Mouse (Mus musculus) A20 (cell line): ENCODE results near the gene Nt5c3b.

Experiments used
- DNase-seq: peaks from one replicate; pipeline ENCODE4 v3.0.0-alpha.2; 2011; ENCODE audit warnings: low read depth, low spot score

Gene Nt5c3b

DNA sequence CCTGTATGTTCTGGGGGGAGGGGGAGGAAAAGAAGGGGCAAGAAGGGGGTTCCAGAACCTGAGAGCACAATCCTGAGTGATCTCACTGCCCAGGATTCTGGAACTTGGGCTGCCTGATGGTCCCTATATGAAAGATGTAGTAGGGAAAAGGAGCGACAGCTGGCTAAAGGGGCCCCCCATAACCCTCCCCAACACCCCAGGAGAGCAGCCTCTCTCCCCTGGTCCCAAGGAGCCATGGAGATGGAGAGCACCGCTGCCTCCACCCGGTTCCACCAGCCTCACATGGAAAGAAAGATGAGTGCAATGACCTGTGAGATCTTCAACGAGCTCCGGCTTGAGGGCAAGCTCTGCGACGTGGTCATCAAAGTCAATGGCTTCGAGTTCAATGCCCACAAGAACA lies at the start of gene Nt5c3b, which contains the start of gene Klhl10:
Nt5c3b (minus strand) TSS at position 12 of the 400 bp plus-strand sequence.
Klhl10 (plus strand) TSS at position 121 of the 400 bp plus-strand sequence.
- no peak for DNase-seq

DNA sequence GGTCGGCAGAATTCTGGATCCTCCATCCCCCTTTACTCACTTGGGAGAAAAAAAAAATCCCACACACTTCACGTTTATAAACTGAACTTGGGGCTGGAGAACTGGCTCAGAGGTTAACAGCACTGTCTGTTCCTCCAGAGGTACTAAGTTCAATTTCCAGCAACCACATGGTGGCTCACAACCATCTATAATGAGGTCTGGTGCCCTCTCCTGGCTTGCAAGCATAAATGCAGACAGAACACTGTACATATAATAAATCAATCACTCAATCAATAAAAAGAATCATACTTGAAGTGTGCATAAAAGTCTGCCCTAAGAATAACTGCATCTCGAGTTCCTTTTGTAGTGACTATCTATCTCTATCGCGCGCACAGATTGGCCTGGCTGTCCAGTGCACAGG lies 49.3 kb upstream of the Nt5c3b start:
- DNase-seq, result peak; percentile 52

DNA sequence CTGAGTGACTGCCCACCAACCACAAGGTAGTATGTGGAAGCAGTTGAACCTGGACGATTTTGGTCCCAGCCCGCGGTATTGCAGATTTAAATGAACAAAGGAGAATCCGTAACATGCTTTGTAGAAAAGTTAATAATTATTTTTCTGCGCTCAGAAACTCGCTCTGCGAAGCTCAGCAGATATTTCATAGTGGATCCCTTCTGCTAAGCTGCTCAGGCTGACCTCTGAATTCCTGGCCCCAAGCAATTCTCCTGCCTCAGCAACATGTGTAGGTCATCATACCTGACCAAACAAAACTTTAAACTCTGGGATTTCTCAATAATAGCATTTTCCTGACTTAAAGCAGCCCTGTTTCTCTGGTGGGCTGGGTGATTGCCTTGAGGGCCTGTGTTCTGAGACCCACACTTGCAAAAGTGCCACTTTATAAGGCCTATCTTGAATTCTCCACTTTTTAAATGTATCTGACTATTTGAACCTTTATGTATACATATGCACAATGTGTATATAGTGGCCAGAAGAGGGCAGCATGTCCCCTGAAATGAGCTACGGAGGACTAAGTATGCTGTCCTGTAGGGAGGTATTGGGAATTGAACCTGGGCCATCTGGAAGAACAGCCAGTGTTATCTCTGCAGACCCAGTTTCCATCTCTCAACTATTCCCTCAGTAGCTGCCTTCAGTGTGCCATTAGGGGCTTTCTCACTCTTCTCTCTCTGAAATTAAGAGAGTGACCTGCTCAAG lies 44.4 kb upstream of the Nt5c3b start:
- peak; percentile 50 for DNase-seq

DNA sequence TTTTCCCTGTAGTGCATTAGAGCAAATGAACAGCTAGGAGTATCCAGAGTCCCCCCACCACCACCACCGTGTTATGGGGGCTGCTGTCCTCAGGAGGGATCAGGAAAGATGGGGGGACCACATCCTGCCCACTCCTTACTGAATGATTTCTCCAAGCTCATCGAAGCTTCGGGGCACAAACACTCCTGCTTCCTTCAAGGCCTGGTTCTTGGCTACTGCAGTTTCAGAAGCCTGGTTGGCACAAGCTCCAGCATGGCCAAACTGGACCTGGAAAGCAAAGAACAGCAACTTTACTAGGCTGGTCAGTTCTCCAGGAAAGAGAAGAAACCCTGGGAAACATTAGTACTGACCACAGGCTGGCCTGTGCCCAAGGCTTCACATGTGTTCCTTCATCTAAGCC lies 42.9 kb upstream of the Nt5c3b start:
- DNase-seq, result no peak

DNA sequence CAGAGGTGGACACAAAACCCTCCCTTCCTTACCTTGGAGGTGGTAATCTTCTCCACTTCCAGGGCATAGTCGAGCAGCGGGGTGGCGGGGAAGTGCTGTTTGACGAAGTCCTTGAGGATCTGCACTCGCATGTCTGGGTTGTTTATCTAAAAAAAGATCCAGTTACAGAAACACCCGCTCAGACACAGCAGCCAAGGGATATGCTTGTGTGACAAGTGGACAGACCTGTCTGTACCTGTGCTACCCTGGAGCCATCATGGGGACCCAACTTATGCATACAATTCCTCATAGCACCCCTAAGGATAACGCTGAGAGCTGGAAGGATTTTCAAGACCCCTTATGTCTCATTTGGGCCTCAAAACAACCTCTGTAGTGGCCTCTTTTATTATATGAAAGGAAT lies 37.5 kb upstream of the Nt5c3b start:
- DNase-seq, result no peak

DNA sequence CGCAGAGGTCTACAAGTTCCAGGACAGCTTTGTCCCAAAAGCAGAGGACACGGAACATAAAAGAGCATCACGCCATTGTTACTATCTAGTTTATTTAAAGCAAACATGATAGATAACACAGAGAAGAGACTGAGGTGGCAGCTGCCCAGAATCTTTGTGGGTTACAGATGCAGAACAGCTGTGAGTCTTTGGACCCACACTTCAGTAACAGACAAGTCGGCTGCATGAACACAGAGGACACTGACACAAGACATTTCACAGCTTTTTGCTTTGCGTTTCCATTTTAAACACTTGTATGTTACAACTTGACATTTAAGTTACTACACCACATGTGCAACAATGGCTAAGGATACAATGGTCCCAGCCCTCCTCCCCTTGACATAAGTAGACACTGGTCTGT lies 34.7 kb upstream of the Nt5c3b start:
- no peak for DNase-seq

DNA sequence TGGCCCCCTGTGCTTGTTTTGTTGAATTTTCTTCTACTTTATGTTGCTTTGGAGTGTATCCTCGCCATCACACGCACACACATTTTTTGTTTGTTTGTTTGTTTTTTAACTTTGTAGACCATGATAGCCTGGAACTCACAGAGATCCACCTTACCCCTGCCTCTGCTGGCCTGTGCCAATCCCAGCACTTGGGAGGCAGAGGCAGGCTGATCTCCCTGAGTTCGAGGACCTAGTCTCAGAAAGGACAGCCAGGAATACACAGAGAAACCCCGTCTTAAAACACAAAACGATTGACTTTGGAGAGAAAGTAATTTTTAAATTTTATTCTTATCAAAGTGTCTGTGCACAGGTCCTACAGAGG lies 31.3 kb upstream of the Nt5c3b start:
- no peak for DNase-seq

DNA sequence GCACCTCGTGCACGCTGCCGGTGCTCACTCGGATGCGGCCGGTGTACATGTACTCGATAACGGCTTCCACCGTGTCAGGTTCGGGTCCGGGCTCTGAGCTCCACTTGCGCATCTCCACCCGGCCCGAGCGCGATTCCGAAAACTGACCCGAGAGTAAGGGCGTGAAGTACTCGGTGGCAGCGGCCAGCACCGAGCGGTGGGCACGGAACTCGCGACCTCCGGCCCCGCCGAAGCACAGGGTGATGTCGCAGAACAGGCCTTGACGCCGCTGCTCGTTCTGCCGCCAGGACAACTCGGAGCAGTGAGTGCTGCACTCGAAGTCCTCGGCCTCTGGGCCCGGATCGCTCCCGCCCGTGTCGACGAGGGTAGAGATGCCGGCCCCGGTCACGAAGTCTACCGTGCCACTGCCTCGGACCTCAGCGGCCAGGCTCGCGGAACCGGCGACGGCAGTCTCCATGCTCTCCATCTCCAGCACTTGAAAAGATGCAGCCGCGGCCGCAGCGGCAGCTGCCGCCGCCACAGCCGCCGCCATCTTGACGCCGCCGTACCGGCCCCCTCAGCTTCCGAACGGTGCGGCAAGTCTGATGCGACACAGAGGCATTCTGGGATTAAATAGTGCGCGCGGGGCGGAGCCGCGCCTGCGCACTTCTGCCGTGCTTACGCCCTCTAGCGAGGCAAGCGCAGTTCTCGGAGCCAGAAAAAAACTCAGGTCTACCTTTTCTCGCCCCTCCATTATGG lies 30.8 kb upstream of the Nt5c3b start, which contains the start of gene Klhl11:
Klhl11 (minus strand) TSS at position 545 of the 738 bp plus-strand sequence.
- peak; percentile 94 for DNase-seq

DNA sequence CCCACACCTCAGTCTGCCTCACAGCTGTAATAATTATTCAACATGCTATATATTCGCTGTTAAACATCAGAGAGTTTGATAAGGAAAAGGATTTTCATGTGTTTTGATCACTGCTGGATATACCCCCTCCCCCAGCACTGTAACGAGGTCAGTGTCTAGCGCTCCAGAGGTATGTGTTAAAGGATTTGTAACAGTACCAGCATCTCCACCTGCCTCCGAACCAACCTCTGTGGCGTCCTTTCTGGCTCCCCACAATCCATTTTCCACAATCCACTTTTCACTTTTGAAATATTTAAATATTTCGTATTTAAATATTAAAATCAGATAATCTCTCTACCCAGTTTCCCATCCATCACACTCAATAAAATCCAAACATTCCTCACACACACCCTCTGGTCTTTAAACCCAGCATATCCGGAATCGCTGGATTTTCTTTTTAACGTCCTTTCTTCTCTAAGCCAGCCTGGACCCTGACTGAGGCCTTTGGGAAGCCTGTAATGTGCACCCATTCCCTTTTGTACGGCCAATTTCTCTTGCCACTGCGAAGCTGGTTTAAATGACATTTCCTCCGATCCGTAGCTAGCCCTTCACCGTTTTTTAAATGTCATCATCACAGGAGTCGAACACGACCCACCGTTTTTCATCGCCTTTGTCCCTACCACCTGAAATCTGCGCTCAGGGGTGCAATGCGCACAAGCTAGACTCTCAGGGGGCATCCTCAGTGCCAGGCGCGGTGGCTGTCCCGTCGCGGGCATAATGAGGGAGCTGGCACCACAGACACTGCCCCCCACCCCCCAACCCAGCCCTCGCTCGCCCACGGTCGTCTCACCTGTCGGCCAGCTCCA lies 30.0 kb upstream of the Nt5c3b start:
- no peak for DNase-seq

DNA sequence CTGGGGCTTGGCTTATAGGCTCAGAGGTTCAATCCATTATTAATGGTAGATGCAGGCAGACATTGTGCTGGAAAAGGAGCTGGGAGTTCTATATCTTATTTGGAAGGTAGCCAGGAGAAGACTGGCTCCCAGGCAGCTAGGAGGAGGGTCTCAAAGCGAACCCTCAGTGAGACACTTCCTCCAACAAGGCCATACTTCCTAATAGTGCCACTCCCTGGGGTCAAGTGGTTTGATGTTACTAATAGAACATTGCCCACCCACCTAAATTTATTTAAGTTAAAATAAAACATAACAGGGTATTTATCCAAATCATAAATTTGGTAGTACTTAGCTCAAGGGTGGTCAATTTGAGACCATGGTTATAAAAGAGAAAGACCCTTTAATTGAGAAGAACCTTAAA lies 24.2 kb upstream of the Nt5c3b start:
- DNase-seq, result no peak

DNA sequence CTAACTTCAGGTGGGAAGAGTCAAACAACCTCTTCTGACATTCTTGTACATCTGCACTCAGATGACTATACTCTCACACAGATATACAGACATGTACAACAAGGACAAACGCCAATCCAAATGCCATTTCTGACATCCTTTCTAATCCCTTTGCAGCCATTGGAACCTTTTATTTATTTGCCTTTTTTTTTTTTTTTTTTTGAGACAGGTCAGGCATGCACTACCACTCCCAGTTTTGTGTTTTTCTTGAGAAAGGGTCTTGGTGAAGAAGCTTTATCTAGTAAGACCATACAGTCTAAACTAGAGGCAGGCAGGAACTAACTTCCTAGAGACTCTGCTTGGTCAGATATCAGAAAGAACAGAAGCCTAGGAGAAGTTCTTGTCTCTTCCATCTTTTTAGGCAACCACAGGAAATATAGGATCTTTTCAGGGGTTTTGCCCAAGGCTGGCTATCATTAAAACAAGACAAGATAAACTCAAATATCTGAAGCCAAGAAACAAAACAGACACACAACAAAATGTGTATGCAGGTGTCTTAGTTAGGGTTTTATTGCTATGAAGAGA lies 23.7 kb upstream of the Nt5c3b start:
- DNase-seq, result no peak

DNA sequence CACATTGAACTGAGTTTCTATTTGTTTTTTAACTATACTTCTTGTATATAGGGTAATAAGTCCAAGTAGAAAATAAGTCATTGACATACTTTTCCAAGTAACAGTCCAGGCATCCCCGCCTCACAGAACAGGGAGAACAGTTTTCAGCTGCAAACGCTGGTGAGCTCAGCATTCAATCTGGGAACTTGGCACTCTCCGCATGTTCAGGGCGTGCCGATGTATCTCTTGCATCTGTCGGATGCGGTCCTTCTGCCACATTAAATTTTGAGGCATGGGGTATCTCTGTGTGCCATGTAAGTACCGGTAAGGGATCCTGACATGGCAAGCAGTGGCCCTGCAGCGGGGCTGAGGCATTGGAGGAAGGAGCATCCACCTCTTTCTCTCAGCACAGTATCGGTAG lies 21.1 kb upstream of the Nt5c3b start:
- DNase-seq, result no peak

DNA sequence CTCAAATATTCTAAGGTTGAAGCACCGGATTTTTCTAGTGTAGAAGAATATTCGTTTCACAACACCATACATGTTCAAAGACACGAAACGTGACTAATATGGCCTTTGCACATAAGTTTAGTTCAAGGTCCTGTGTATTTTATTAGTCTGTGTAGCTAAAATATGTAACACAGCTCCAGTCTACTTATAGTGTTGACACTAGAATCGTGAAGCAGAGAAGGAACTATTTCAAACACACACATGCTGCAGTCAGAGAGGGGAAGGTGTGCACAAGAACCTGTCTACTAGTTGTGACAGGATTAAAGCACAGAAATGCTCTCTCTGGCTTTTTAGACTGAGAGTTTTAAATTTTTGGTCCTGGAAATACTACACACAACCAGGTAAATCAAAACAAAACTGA lies 16.1 kb upstream of the Nt5c3b start:
- DNase-seq, result peak; percentile 55

DNA sequence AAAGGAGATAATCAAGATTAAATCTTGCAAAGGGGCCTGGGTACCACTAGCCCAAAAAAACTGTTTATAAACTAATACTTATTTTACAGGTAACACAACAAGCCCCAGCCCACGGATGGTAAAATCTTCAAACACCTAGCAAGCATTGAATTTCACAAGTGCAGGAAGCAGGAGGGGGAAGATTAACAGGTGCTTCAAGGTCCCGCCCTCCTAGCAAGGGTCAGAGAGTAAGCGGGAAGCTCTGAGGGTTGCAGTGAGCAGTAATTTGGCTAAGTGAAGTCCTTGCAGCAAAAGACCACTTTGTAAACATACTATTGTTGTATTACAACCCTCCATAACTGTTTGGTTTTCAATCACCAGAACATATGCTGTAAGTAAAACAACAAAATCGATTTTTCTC lies 15.6 kb upstream of the Nt5c3b start:
- peak; percentile 49 for DNase-seq

DNA sequence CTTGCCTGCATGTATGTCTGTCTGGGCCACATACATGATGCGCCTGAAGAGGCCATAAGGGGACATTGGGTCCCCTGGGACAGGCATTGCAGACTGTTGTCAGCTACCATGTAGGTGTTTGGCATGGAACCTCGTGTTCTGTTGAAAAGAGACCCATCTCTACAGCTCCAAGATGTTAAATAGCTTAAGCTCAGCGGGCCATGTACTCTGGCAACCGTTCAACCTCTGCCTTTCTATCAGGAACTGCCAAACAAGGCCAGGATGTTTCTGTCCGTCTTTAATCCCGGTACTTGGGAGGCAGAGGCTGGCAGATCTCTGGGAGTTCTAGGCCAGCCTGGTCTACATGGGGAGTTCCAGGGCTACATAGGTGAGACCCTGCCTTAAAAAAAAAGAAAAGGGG lies 1.0 kb upstream of the Nt5c3b start:
- DNase-seq, result no peak

DNA sequence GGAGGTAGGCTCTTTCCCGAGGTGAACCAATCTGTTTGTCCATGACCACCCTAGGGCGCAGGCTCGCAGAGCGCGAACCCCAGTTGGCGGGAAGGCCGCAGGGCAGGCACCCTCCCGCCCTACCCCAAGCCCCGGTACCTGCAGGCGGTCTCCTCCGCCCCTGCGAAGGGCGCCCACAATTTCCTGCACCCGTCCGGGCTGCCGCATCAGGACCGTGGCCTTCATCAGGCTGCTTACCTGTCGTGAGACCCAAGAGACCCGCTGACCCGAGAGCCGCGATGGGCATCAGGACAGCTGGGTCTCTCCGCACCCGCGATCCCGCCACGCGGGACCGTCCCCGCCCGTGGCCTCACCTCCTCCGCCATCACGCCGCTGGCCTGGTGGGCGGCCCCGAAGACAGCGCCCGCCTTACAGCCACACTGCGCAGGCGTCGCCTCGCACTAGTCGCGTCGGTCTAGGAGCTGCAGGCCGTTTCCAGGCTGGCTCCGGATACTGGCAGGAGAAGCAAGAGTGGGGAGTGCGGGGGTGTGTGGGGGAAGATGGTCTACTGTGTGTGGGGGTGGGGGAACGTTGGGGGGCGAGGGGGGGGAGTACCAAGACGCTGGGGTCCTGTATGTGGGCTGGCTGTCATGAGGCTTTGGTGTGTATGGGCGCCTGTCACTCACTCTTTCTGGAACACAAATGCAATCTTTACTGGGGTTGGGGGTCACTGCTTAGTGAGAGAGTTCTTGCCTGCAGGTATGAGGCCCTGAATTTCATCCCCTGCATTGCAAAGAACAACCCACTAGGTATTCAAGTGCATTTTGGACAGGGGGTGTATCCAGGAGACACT lies 701 bp downstream of the Nt5c3b start:
- DNase-seq, result peak; percentile 87

DNA sequence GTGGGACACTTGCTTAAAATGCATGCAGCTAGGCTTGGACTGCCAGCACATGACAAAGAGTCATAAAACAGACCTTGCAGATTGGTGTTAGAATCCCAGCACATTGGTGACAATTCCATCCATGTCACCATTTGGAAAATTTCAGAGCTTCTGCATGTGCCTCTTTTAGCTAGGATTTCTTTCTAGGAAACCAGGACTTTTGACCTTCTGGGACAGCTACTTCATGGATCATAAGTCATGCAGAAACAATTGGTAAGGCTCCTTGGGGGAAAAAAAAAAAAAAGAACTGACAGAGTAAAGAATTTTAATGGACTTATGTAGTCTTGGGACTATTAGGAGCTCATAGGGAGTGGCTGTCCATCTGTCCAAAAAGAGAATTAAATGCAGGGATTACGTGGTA lies 3.7 kb downstream of the Nt5c3b start:
- no peak for DNase-seq

DNA sequence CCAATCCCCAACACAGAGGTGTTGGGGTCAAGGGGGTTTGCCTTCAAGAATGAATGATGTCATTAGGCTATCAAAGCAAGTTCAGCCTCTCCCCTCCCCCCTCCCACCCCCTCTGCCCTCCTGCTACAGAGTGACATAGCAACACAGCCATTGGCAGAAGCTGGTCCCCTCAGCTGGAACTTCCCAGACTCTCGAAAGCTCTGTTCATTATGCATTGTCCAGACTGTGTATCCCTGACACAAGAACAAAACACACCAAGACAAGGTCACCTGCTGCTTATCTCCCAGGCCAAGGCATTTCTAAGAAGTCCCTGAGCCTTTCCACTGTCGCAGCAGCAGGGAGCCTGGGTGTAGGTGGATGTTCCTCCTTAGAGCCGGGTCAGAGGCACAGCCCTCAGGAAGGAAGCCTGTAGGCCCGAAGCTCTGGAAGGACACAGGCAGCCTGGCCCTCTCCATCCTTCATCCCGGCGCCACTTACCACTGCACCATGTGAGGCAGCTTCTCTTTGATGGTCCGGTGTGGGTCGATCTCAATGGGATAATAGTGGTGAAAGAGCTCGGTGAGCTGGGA lies 5.8 kb downstream of the Nt5c3b start:
- no peak for DNase-seq

DNA sequence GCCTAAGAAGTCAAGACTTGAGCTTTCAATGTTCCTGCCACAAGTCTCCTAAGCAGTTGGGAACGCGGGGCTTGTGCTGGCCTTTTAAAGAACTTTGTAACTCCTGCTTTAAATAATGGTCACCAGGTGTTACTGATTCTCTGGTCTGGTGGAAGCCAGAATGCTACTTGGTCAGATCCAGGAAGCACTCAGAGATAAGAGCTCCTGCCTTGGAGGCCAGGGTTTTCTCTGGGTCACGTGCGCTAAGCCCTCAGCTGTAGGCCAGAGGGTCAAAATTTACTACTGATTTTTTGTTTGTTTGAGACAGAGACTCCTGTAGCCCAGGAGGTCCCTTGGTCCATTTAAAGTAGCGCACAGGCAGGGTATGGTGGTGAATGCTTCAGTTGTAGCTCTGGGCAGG lies 9.6 kb downstream of the Nt5c3b start:
- DNase-seq, result no peak

DNA sequence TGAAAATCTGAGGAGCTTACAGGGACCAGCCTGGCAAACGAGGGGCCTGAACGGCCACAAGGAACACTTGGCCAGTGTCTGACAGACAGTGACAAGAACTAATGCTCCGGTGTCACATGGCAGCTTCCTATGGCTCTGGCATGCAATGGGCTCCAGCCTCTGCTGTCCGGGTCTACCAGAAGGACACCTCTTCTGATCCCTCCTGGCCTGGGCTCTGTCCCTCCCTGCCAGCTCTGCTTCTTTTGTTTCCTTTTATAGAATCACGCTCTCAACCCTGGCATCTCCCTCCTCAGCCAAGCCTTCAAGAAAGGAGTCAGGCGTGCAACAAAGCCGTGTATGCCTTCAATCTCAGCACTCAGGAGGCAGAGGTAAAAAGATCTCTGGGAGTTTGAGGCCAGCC lies 11.6 kb downstream of the Nt5c3b start:
- DNase-seq, result no peak
